Mouse (Mus musculus) myocyte (in vitro differentiated cells): ENCODE results near the gene Pnmal2.

ENCODE experiments used
- CEBPB ChIP-seq: IDR thresholded peaks from 2 replicates; pipeline ENCODE4 v1.6.1; 2011; ENCODE audit warnings: mild to moderate bottlenecking, moderate library complexity; ENCODE audit not compliant: poor library complexity, insufficient read depth, severe bottlenecking
- E2F4 ChIP-seq: IDR thresholded peaks from one replicate; pipeline ENCODE4 v1.6.1; 2011; ENCODE audit warnings: mild to moderate bottlenecking, control low read depth, moderate library complexity; ENCODE audit not compliant: insufficient read depth
- MAX ChIP-seq: IDR thresholded peaks from one replicate; pipeline ENCODE4 v1.6.1; 2011; ENCODE audit warnings: low read depth, mild to moderate bottlenecking, control low read depth
- MYOG ChIP-seq, 3 experiments: IDR thresholded peaks; one replicate each; pipeline ENCODE4 v1.6.1; 2011; ENCODE audit warnings: control low read depth in 2 of 3, low read depth in 2 of 3, mild to moderate bottlenecking in 2 of 3; ENCODE audit not compliant: insufficient read length in 2 of 3, control insufficient read depth in 1 of 3, insufficient read depth in 1 of 3
- POLR2A ChIP-seq: IDR thresholded peaks from one replicate; pipeline ENCODE4 v1.6.1; 2011; ENCODE audit warnings: low read depth, mild to moderate bottlenecking, control low read depth, moderate library complexity; ENCODE audit not compliant: insufficient read length
- REST ChIP-seq: IDR thresholded peaks from one replicate; pipeline ENCODE4 v1.6.1; 2011; ENCODE audit warnings: mild to moderate bottlenecking, control low read depth, moderate library complexity; ENCODE audit not compliant: insufficient read depth, insufficient read length
- SRF ChIP-seq: IDR thresholded peaks from one replicate; pipeline ENCODE4 v1.6.1; 2011; ENCODE audit warnings: low read depth; ENCODE audit not compliant: control insufficient read depth, insufficient read length
- USF1 ChIP-seq: IDR thresholded peaks from one replicate; pipeline ENCODE4 v1.6.1; 2011; ENCODE audit warnings: low read depth, mild to moderate bottlenecking, control low read depth, moderate library complexity

GRCm38 (mm10) chr7:16982859-16983568 lies 38.5 kb downstream of the Pnmal2 start, which contains the start of gene Gm42372:
- TF ChIP-seq POLR2A, result no peak
- no peak for TF ChIP-seq MAX
- TF ChIP-seq USF1, result no peak
- TF ChIP-seq E2F4, result no peak
- TF ChIP-seq SRF, result no peak
- TF ChIP-seq MYOG (IDR thresholded peaks at IDR 0.05; ENCODE audit: control insufficient read depth in 1 of 3, insufficient read depth in 1 of 3, insufficient read length in 2 of 3, low read depth in 2 of 3), result no peak
- TF ChIP-seq CEBPB, result no peak
- no peak for TF ChIP-seq REST
